Mouse (Mus musculus): Measurements from ENCODE around the gene Dnajc28. TPM values are rescaled to one million over a fixed set of nuclear protein-coding genes. Genes with fewer than 3 reads are reported as not detected.

Gene Dnajc28
- polyA plus RNA-seq, 1 experiment from 2014 or later, result 7.0 TPM

GRCm38 (mm10) chr16:91564580-91565291 is 54.1 kb downstream of the Dnajc28 start:
- Histone ChIP-seq H3K4me1 (replicated peaks) (peaks cover 5% of the 10 kb centered on the region; the same call in 1 of the 2 replicates), H3K36me3 (peaks cover 40% of the 10 kb centered on the region), H3K9ac (no peak overlapping the region), H3K27me3 (no peaks in the 10 kb centered on the region), H3K9me3 (replicated peaks) (no peaks in the 10 kb centered on the region), H3K4me2 (no peak overlapping the region), H3K4me3 (no peak overlapping the region), H3K27ac (no peak overlapping the region)
- 84% methylated on average over 4 of the region's 4 CpGs for WGBS
- ATAC-seq (replicated peaks; ENCODE audit: insufficient number of reproducible peaks, insufficient read depth, low FRiP score, low read depth), result no peak

Other genes starting within 250 kb of the Dnajc28 start
- gene Ifnar2, start 246.2 kb downstream of the Dnajc28 start, polyA plus RNA-seq (2015; fragmentation: Nextera tagmentation; extraction: Ambion mirVana), result 52.5 and 58.9 TPM in 2 replicates
- not detected in 2 replicates for gene Gm21970, start 227.3 kb downstream of the Dnajc28 start, polyA plus RNA-seq (2015; fragmentation: Nextera tagmentation; extraction: Ambion mirVana)
- 57.9 and 58.9 TPM in 2 replicates for gene Il10rb, start 212.9 kb downstream of the Dnajc28 start, polyA plus RNA-seq (2015; fragmentation: Nextera tagmentation; extraction: Ambion mirVana)
- 32.7 and 43.0 TPM in 2 replicates for gene Ifnar1, start 133.8 kb downstream of the Dnajc28 start, polyA plus RNA-seq (2015; fragmentation: Nextera tagmentation; extraction: Ambion mirVana)
- gene Ifngr2, start 72.0 kb downstream of the Dnajc28 start, polyA plus RNA-seq (2015; fragmentation: Nextera tagmentation; extraction: Ambion mirVana), result 114 and 129 TPM in 2 replicates
- 55.7 and 59.1 TPM in 2 replicates for gene Tmem50b, start 21.2 kb downstream of the Dnajc28 start, polyA plus RNA-seq (2015; fragmentation: Nextera tagmentation; extraction: Ambion mirVana)
- 61.2 and 78.8 TPM in 2 replicates for gene Gart, start 27.9 kb upstream of the Dnajc28 start, polyA plus RNA-seq (2015; fragmentation: Nextera tagmentation; extraction: Ambion mirVana)
- gene Son, start 28.5 kb upstream of the Dnajc28 start, polyA plus RNA-seq (2015; fragmentation: Nextera tagmentation; extraction: Ambion mirVana), result 76.8 and 81.4 TPM in 2 replicates
- 10.7 and 12.3 TPM in 2 replicates for gene Donson, start 69.7 kb upstream of the Dnajc28 start, polyA plus RNA-seq (2015; fragmentation: Nextera tagmentation; extraction: Ambion mirVana)
- 50.7 and 56.2 TPM in 2 replicates for gene Cryzl1, start 109.9 kb upstream of the Dnajc28 start, polyA plus RNA-seq (2015; fragmentation: Nextera tagmentation; extraction: Ambion mirVana)
- gene Itsn1, start 110.3 kb upstream of the Dnajc28 start, polyA plus RNA-seq (2015; fragmentation: Nextera tagmentation; extraction: Ambion mirVana), result 17.6 and 22.3 TPM in 2 replicates

Measured in heart, embryonic 15.5 days (tissue).